Mouse (Mus musculus) stomach, embryonic 16.5 days (tissue): ENCODE results near the gene Ddias. TPM values are rescaled to one million over a fixed set of nuclear protein-coding genes. Genes with fewer than 3 reads are reported as not detected.

ENCODE experiments used
- ATAC-seq: fragments of 200-750 bp; cut with Nextera tagmentation; 2 replicates; pipeline ENCODE4 v1.8.0; 2017; ENCODE audit warnings: moderate number of reproducible peaks, moderate TSS enrichment; ENCODE audit not compliant: insufficient read depth, low FRiP score
- H3K27ac ChIP-seq: fragments of 300-500 bp; sonication (generic); 2 replicates; pipeline ENCODE4 v1.5.1; 2014; ENCODE audit warnings: low read length
- H3K27me3 ChIP-seq: fragments of 300-500 bp; sonication (generic); 2 replicates; pipeline ENCODE4 v1.6.1; 2014; ENCODE audit warnings: low read length, control low read depth, mixed read lengths; ENCODE audit not compliant: control insufficient read depth, insufficient read depth
- H3K36me3 ChIP-seq: fragments of 300-500 bp; sonication (generic); 2 replicates; pipeline ENCODE4 v1.6.1; 2014; ENCODE audit warnings: low read length; ENCODE audit not compliant: control insufficient read depth, insufficient read depth
- H3K4me1 ChIP-seq: fragments of 300-500 bp; sonication (generic); 2 replicates; pipeline ENCODE4 v1.6.1; 2014; ENCODE audit warnings: low read length, control low read depth, mixed read lengths; ENCODE audit not compliant: control insufficient read depth, insufficient read depth
- H3K4me2 ChIP-seq: fragments of 300-500 bp; sonication (generic); 2 replicates; pipeline ENCODE4 v1.6.1; 2014; ENCODE audit warnings: low read depth, low read length, mixed read lengths
- H3K4me3 ChIP-seq: fragments of 300-500 bp; sonication (generic); replicated peaks from 2 replicates; pipeline ENCODE4 v1.5.1; 2014; ENCODE audit warnings: mild to moderate bottlenecking, low read length
- H3K9ac ChIP-seq: fragments of 300-500 bp; sonication (generic); 2 replicates; pipeline ENCODE4 v1.6.1; 2014; ENCODE audit warnings: low read length
- H3K9me3 ChIP-seq: fragments of 300-500 bp; sonication (generic); replicated peaks from 2 replicates; pipeline ENCODE4 v1.6.1; 2016; ENCODE audit warnings: low read length, control low read depth; ENCODE audit not compliant: control insufficient read depth
- WGBS: fragments of 180-500 bp; shearing (Covaris S2); extraction: QIAGEN DNeasy Blood & Tissue Kit; methylation state at CpG from one replicate; pipeline ENCODE4 v1.1.7; 2014; 5-methylcytosine and 5-hydroxymethylcytosine counted together
- polyA plus RNA-seq: library from polyadenylated mRNA; unstranded; fragments of >200 nt; fragmentation: Nextera tagmentation; extraction: Ambion mirVana; gene quantifications from 2 replicates; pipeline ENCODE4 v1.2.1, GENCODE M21; 2015

Gene Ddias
- polyA plus RNA-seq, 1 experiment from 2014 or later = 10.6 TPM

- Histone ChIP-seq H3K27ac (no peak overlapping the region), H3K9me3 (no peaks in the 10 kb centered on the region), H3K36me3 (no peaks in the 10 kb centered on the region), H3K4me2 (no peak overlapping the region), H3K4me1 (peaks cover 14% of the 10 kb centered on the region), H3K4me3 (no peak overlapping the region), H3K9ac (no peak overlapping the region), H3K27me3 (no peaks in the 10 kb centered on the region)
- WGBS = 75% methylated on average over 9 of the region's 9 CpGs
- ATAC-seq = no peak
These were observed 56.2 kb downstream of the Ddias start for GRCm38 (mm10) chr7:92817886-92818285.

DNA sequence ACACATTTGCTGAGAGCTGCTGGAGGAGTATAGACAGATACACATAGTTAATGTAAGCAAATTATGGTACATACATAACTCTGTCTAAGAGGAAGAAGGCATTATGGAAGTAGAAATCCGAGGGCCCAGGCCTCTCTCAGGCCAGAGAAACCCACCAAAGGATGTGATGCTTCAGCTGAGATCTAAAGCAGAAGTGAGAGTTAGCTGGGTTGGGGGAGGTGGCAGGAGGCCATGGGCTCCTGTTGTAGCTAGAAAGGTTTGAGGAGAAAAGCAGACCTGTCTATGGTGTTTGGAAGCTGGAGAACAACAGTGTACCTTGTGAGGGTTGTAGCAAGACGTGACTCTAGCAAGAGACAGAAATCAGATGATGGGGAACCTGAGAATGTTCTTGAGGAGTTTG, 56.8 kb downstream of the Ddias start:
- Histone ChIP-seq H3K4me1 (peaks cover 7% of the 10 kb centered on the region), H3K36me3 (no peaks in the 10 kb centered on the region), H3K27me3 (no peaks in the 10 kb centered on the region), H3K27ac (no peak overlapping the region), H3K4me2 (no peak overlapping the region), H3K9me3 (no peaks in the 10 kb centered on the region), H3K4me3 (no peak overlapping the region), H3K9ac (no peak overlapping the region)
- no peak for ATAC-seq
- WGBS = 69% methylated on average over 2 of the region's 2 CpGs

GRCm38 (mm10) chr7:92811667-92812279, 62.3 kb downstream of the Ddias start:
- H3K9ac ChIP-seq = no peak overlapping the region
- no peak overlapping the region for H3K4me3 ChIP-seq
- no peaks in the 10 kb centered on the region for H3K36me3 ChIP-seq
- H3K27me3 ChIP-seq = no peaks in the 10 kb centered on the region
- H3K27ac ChIP-seq = no peak overlapping the region
- no peaks in the 10 kb centered on the region for H3K4me1 ChIP-seq
- WGBS = 72% methylated on average over 7 of the region's 7 CpGs
- H3K4me2 ChIP-seq = no peak overlapping the region
- no peaks in the 10 kb centered on the region for H3K9me3 ChIP-seq
- ATAC-seq = no peak

Other genes with a start within 250 kb of the Ddias start
- gene Ankrd42, start 237.1 kb downstream of the Ddias start, polyA plus RNA-seq = 3.9 and 5.3 TPM in 2 replicates
- 17.0 and 21.2 TPM in 2 replicates for gene Pcf11, start 204.3 kb downstream of the Ddias start, polyA plus RNA-seq
- gene Rab30, start 132.6 kb downstream of the Ddias start, polyA plus RNA-seq = 20.9 and 24.1 TPM in 2 replicates
- gene Prcp, start 223 bp upstream of the Ddias start, polyA plus RNA-seq = 24.3 and 24.7 TPM in 2 replicates
- gene Fam181b, start 205.6 kb upstream of the Ddias start, polyA plus RNA-seq = 1.9 and 2.9 TPM in 2 replicates